ENCODE assay signal across 8 mouse cellular contexts in the genomic region with DNA sequence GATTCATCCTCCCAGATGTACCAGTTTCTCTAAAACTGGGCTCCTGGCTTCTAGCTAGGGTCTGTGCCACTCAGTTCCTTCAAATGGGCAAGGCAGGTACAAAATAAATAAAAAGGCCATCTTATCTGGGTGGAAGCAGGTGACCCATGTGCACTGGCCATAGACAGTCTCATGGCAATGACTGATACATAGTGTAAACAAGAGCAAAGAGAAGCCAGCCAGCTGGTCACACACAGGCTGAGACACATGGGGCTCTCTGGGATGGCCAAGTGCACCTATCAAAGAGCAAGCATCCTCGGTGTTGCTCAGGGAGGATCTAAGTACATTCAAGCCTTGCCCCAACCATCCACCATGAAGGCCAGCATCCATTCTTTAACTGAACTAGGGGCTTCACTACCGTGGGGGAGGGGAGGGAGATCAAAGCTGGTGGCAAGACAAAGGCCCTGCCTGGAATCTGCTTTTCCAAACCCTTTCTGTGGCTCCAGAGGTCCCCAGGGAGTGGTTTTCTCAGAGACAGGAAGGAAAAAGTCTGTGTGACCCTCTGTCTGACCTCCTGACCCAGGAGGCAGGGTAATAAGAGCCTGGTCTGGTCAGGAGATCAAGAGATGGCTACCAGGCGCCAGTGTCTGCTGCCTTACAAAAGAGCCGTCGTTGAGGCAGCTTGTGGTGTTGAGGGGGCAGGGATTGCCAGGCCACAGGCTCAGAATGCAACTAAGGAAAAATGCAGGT. TPM values are rescaled to one million over a fixed set of nuclear protein-coding genes. Genes with fewer than 3 reads are reported as not detected.
A peak's percentile ranks its signal among the peaks of the same experiment; 100 is the strongest.
DNase-seq lines count a peak whose midpoint lies in the region; ATAC-seq and TF ChIP-seq lines count a peak whose summit lies in the region.
"Had no signal": no experiment of that assay in that cellular context is flagged by ENCODE, and none has a peak within 500 bp of the region (broad histone marks: within the 10 kb centered on the region; RNA-seq: fewer than 3 reads in every experiment).

No protein-coding gene starts in this region.

- H3K27me3 ChIP-seq in liver, adult 2 months (ENCODE audit: control insufficient read depth, insufficient read depth, low read length): no peaks in the 10 kb centered on the region
- H3K27me3 ChIP-seq in forebrain, embryonic 12.5 days: no peaks in the 10 kb centered on the region
- no peaks in the 10 kb centered on the region for H3K27me3 ChIP-seq in liver, embryonic 15.5 days

- peaks cover 6% of the 10 kb centered on the region; the same call in 1 of the 2 replicates for H3K79me2 ChIP-seq in liver, adult 2 months (ENCODE audit: control insufficient read depth, insufficient read depth, low read length)

- peak overlapping the region; percentile 15 for H3K27ac ChIP-seq in liver, adult 2 months (replicated peaks; ENCODE audit: insufficient read depth, low read depth, low read length)
- peak overlapping the region; percentile 64 for H3K27ac ChIP-seq in forebrain, embryonic 12.5 days
- H3K27ac ChIP-seq in liver, embryonic 15.5 days (replicated peaks): peak overlapping the region; percentile 14; the same call in 1 of the 2 replicates

- no peak for TF ChIP-seq CTCF in liver, adult 2 months (IDR thresholded peaks at IDR 0.05; ENCODE audit: low read depth, low read length)

- ATAC-seq in forebrain, embryonic 12.5 days (ENCODE audit: low FRiP score): no peak
- ATAC-seq in liver, embryonic 15.5 days (ENCODE audit: insufficient read depth): no peak
- ATAC-seq: inflammation-experienced regulatory T-cells, adult 6 months had no signal

- no peak overlapping the region for H3K4me2 ChIP-seq in forebrain, embryonic 12.5 days
- H3K4me2 ChIP-seq in liver, embryonic 15.5 days: no peak overlapping the region

- H3K36me3 ChIP-seq in liver, adult 2 months (ENCODE audit: control insufficient read depth, insufficient read depth, low read length): peaks cover 4% of the 10 kb centered on the region; the same call in 1 of the 2 replicates
- H3K36me3 ChIP-seq in forebrain, embryonic 12.5 days (replicated peaks): peaks cover 52% of the 10 kb centered on the region
- H3K36me3 ChIP-seq in liver, embryonic 15.5 days (replicated peaks): peaks cover 38% of the 10 kb centered on the region

- H3K9me3 ChIP-seq in forebrain, embryonic 12.5 days: no peaks in the 10 kb centered on the region
- no peaks in the 10 kb centered on the region for H3K9me3 ChIP-seq in liver, embryonic 15.5 days (replicated peaks)

- WGBS in liver, adult 2 months: 11% methylated on average over 5 of the region's 5 CpGs
- WGBS in forebrain, embryonic 12.5 days: 5% methylated on average over 5 of the region's 5 CpGs
- 35% methylated on average over 5 of the region's 5 CpGs for WGBS in liver, embryonic 15.5 days (ENCODE audit: insufficient replicate concordance)

- no peak overlapping the region for H3K9ac ChIP-seq in liver, adult 2 months (ENCODE audit: low read depth, low read length)
- peak overlapping the region; percentile 12; the same call in 1 of the 2 replicates for H3K9ac ChIP-seq in forebrain, embryonic 12.5 days
- H3K9ac ChIP-seq in liver, embryonic 15.5 days: no peak overlapping the region

- DNase-seq in liver, adult 2 months (ENCODE audit: extremely low read depth, low read depth, low spot score): peak; percentile 79
- DNase-seq in liver: no peak
- DNase-seq in gastrocnemius, adult 18-20 months (ENCODE audit: low spot score): no peak
- DNase-seq in left cerebral cortex, postnatal 36 days (ENCODE audit: low spot score in 2 of 2): no peak
- no peak for DNase-seq in layer of hippocampus, postnatal 10 days (ENCODE audit: low spot score in 2 of 2)

- intact Hi-C loops in left cerebral cortex, postnatal 36 days (cut with DNase I): loop anchor here (10.0 kb wide), 1 partner anchor 214 kb away; the partner anchor contains the start of genes Decr2 and Nme4

- no peak overlapping the region for H3K4me3 ChIP-seq in liver, adult 2 months (ENCODE audit: insufficient read depth, low read depth, low read length)
- no peak overlapping the region for H3K4me3 ChIP-seq in forebrain, embryonic 12.5 days (replicated peaks)
- no peak overlapping the region for H3K4me3 ChIP-seq in liver, embryonic 15.5 days (replicated peaks)

- peaks cover 22% of the 10 kb centered on the region for H3K4me1 ChIP-seq in liver, adult 2 months (ENCODE audit: control insufficient read depth, insufficient read depth, low read length)
- peaks cover 39% of the 10 kb centered on the region for H3K4me1 ChIP-seq in forebrain, embryonic 12.5 days
- H3K4me1 ChIP-seq in liver, embryonic 15.5 days (replicated peaks): peaks cover 63% of the 10 kb centered on the region

- no peak for TF ChIP-seq POLR2A in liver, adult 2 months (IDR thresholded peaks at IDR 0.05; ENCODE audit: extremely low read depth, insufficient read depth, low read length)

RNA-seq across cellular contexts. Expression of gene Wfikkn1, which starts 0.4 kb away (rescaled TPM):
- 0.07 and 0.09 TPM in 2 replicates for total RNA-seq in liver, adult 2 months (2014; rRNA removed)
- polyA plus RNA-seq in liver, adult 2 months (2012; rRNA removed): 0.24 and 0.92 TPM in 2 replicates
- 0.66 and 0.79 TPM in 2 replicates for polyA plus RNA-seq in forebrain, embryonic 12.5 days (2016; fragmentation: Nextera tagmentation; extraction: Ambion mirVana)
- 0.35 and 0.59 TPM in 2 replicates for polyA plus RNA-seq in liver, embryonic 15.5 days (2015; fragmentation: Nextera tagmentation; extraction: Ambion mirVana)
- under 1 TPM; 0.43 to 0.62 TPM for total RNA-seq in gastrocnemius, adult 18-20 months (2021)
- 1 to 10 TPM; 1.4 to 1.5 TPM for total RNA-seq in left cerebral cortex, postnatal 36 days (2021)
- total RNA-seq in layer of hippocampus, postnatal 10 days (2021): 1 to 10 TPM; 1.1 to 1.4 TPM

RNA-seq across cellular contexts. Expression of gene Mettl26, which starts 6.2 kb away (rescaled TPM):
- total RNA-seq in liver, adult 2 months (2014; rRNA removed): 129 and 131 TPM in 2 replicates
- polyA plus RNA-seq in liver, adult 2 months (2012; rRNA removed): 415 and 439 TPM in 2 replicates
- polyA plus RNA-seq in forebrain, embryonic 12.5 days (2016; fragmentation: Nextera tagmentation; extraction: Ambion mirVana): 51.6 and 55.5 TPM in 2 replicates
- polyA plus RNA-seq in liver, embryonic 15.5 days (2015; fragmentation: Nextera tagmentation; extraction: Ambion mirVana): 46.4 and 49.4 TPM in 2 replicates
- 10 to 100 TPM; 25.4 to 33.4 TPM for total RNA-seq in gastrocnemius, adult 18-20 months (2021)
- total RNA-seq in left cerebral cortex, postnatal 36 days (2021): 10 to 100 TPM; 33.3 to 36.4 TPM
- 10 to 100 TPM; 31.7 to 32.7 TPM for total RNA-seq in layer of hippocampus, postnatal 10 days (2021)

RNA-seq across cellular contexts. Expression of gene Mcrip2, which starts 12.5 kb away (rescaled TPM):
- 26.1 and 36.0 TPM in 2 replicates for total RNA-seq in liver, adult 2 months (2014; rRNA removed)
- polyA plus RNA-seq in liver, adult 2 months (2012; rRNA removed): 139 and 141 TPM in 2 replicates
- 7.7 and 9.8 TPM in 2 replicates for polyA plus RNA-seq in forebrain, embryonic 12.5 days (2016; fragmentation: Nextera tagmentation; extraction: Ambion mirVana)
- polyA plus RNA-seq in liver, embryonic 15.5 days (2015; fragmentation: Nextera tagmentation; extraction: Ambion mirVana): 37.3 and 39.3 TPM in 2 replicates
- 100 to 1,000 TPM in 1 of 2 experiments, 10 to 100 TPM in 1; 84.2 to 102 TPM for total RNA-seq in gastrocnemius, adult 18-20 months (2021)
- total RNA-seq in left cerebral cortex, postnatal 36 days (2021): 10 to 100 TPM; 23.5 to 29.8 TPM
- total RNA-seq in layer of hippocampus, postnatal 10 days (2021): 10 to 100 TPM; 30.6 to 32.6 TPM

RNA-seq across cellular contexts. Expression of gene Wdr90, which starts 19.8 kb away (rescaled TPM):
- 2.7 and 3.3 TPM in 2 replicates for total RNA-seq in liver, adult 2 months (2014; rRNA removed)
- 9.0 and 14.1 TPM in 2 replicates for polyA plus RNA-seq in liver, adult 2 months (2012; rRNA removed)
- 38.2 and 41.1 TPM in 2 replicates for polyA plus RNA-seq in forebrain, embryonic 12.5 days (2016; fragmentation: Nextera tagmentation; extraction: Ambion mirVana)
- 8.1 and 9.3 TPM in 2 replicates for polyA plus RNA-seq in liver, embryonic 15.5 days (2015; fragmentation: Nextera tagmentation; extraction: Ambion mirVana)
- total RNA-seq in gastrocnemius, adult 18-20 months (2021): under 1 TPM; 0.55 to 0.64 TPM
- total RNA-seq in left cerebral cortex, postnatal 36 days (2021): 10 to 100 TPM; 21.2 to 36.6 TPM
- total RNA-seq in layer of hippocampus, postnatal 10 days (2021): 10 to 100 TPM; 25.4 to 37.8 TPM

RNA-seq across cellular contexts. Expression of gene Rhot2, which starts 36.4 kb away (rescaled TPM):
- 18.0 and 20.9 TPM in 2 replicates for total RNA-seq in liver, adult 2 months (2014; rRNA removed)
- 63.0 and 71.1 TPM in 2 replicates for polyA plus RNA-seq in liver, adult 2 months (2012; rRNA removed)
- 20.9 and 23.4 TPM in 2 replicates for polyA plus RNA-seq in forebrain, embryonic 12.5 days (2016; fragmentation: Nextera tagmentation; extraction: Ambion mirVana)
- 10.8 and 12.6 TPM in 2 replicates for polyA plus RNA-seq in liver, embryonic 15.5 days (2015; fragmentation: Nextera tagmentation; extraction: Ambion mirVana)
- 10 to 100 TPM; 72.4 to 72.9 TPM for total RNA-seq in gastrocnemius, adult 18-20 months (2021)
- total RNA-seq in left cerebral cortex, postnatal 36 days (2021): 10 to 100 TPM; 73.7 to 86.7 TPM
- total RNA-seq in layer of hippocampus, postnatal 10 days (2021): 10 to 100 TPM; 80.3 to 94.8 TPM

Comparison
In these comparisons a context has a peak if more than half of its experiments do, and no peak if none do; other contexts are left out.
1. H3K27ac ChIP-seq: peak in every context shown above with its lines; median percentile 64 in forebrain, embryonic 12.5 days; 15 in liver, adult 2 months; 14 in liver, embryonic 15.5 days.